Mouse (Mus musculus) cerebellum, postnatal 36 days (tissue): ENCODE data around the gene Rnft2.
A peak's percentile ranks its signal among the peaks of the same experiment; 100 is the strongest.

Experiments
- DNase-seq, 2 experiments: peaks; one replicate each; pipeline ENCODE4 v3.0.0; 2021 to 2022; ENCODE audit warnings: mixed read lengths in 2 of 2

Rnft2 gene

DNA sequence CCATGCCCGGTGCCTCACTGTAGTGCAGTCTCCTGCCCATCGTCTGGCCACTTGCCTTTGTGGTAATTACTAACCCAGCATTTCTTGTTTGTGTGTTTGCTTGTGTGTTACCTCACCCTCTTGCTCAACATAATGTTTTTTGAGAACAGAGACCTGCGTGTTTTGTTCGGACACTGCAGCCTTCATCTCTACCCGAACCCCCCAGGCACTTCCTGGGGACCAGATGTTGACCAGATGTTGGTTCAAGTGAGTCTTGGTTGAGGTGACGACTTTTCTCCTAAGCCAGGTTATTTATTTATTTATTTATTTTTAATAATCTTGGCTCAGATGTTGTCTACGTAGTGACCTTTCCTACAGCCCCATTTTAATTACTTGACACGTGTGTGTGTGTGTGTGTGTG is 2.5 kb upstream of the Rnft2 start:
- DNase-seq: no peak

DNA sequence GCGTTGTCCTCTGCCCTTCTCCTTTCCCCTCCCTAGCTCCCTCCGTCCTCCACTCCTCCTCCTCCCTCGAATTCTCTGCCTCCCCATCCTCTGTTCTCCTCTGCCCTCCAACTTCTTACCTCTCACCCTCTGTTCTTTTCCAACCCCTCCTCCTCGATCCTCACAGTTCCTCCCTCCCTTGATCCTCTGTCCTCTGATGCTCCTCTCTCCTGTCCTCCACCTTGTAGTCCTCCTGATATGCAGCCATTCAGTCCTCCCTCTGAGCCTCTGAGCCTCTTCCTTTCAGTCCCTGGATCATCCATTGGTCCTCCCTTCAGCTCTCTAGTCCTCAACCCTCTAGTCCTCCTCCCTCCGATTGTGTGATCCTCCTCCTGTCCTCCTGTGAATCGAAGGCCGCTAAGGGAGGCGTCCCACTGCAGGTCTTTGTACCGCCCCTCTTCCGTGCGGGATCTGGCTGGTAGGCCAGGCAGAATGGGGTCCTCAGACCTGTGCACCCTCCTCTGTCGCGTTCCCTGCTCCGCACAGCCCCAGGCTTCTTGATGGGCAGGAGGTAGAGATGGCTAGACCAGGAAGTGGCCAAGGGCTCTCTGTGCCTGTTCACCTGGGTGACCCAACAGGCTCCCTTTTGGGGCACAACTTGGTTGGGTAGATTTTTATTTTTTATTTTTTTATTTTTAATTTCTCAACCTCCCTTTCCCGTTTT is 841 bp upstream of the Rnft2 start:
- no peak for DNase-seq

DNA sequence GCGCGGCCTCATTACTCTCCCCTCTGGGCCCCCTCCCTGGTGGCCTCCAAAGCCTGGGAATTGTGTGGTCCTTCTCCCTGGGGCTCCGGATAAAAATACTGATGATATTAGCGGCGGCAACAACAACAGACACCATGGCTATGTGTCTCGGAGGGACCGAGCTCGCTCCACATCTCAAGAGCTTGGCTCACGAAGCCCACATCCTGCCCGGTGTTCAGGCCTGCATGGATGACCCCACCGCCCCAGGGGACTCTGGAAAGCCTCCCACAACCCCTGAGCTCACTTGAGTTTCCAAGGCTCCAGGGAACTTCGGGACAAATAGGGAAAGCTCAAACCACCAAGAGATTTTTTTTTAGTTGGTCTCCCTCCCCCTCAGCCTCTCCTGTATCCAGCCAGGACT is 5.2 kb downstream of the Rnft2 start:
- no peak for DNase-seq

DNA sequence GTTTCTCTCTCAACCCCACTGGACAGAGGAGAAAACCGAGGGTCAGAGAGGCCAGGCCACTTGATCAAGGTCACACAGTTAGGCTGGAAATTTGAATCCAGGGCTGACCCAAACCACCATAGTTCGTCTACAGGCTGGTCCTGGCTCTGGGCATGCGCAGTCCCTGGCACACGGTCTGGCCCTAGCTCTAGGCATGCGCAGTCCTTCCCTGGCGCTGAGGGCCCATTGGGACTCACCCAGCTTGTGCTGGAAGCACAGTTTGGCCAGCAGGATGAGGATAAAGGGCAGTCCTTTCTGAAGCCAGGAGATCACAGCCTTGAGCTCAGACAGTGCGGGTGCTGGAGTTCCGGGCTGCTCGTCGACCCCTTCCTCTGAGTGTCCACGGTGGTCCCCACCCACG is 8.0 kb downstream of the Rnft2 start:
- peak; percentile 60 to 76 for DNase-seq

GRCm38 (mm10) chr5:118230071-118230611 is 14.8 kb downstream of the Rnft2 start:
- no peak for DNase-seq

DNA sequence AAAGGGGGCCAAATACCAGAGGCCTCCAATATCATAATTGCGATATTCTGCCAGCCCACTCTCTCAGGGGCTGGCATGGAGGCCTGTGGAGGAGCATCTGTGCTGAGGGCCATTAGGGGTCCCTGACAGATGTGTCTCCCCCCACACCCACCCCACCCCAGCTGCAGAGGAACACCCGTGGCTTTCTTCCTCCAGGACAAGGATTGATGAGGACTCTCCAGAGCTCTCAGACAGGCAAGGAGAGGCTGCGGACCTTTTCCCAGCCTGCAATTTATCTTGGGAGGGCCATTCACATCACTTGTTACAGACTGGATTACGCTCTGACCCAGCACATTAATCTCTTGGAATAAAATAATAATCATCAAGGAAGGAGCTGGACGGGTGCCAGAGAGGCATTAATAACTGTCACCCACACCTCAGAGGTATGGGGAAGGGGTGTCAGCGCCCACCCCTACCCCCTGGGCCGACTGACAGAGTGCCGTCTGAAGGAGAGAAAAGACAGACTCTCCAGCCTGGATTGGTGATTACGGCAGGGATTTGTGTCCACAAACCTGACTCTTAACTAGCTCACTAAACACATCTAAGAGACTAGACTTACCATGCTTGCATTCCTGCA is 21.7 kb downstream of the Rnft2 start:
- no peak for DNase-seq

DNA sequence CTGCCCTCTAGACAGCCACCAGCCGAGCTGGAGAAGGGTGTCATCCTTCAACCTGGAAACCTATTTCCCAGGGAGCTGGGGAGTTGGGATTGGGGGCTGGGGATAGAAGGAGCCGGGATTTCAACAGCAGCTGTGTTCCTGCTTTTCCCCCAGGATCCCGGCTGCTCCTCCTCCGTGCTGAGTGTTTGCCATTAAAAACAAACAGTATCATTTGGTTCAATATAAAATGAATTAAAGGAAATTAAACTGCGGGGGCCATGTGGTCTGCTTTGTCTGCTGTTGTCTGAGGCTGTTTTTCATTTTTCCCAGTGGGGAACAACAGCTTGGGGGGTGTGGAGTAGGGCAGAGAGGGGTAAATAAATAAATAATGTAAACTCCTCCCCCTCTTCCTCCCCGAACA is 27.5 kb downstream of the Rnft2 start:
- no peak for DNase-seq

- peak; percentile 92 to 95 for DNase-seq
Measured at GRCm38 (mm10) chr5:118214418-118215154, 30.3 kb downstream of the Rnft2 start.

GRCm38 (mm10) chr5:118214012-118214411 is 30.9 kb downstream of the Rnft2 start:
- DNase-seq: no peak

DNA sequence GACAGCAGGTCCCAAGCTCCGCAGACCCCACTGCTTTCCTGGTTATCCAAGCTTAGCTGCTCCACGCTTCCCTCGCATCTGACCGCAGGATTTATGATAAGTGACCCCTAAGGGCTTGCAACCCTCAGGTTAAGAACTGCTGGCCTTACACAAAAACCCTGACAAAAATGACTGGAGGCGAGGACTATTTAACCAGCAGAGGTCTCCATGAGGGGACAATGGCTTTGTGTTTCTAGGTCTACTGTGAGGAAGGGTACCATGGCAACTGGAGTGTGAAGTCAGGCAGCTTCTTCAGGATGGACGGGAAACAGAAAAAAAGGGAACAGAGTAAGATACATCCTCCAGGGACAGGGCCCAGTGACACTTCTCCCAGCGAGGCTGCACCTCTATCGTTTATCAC is 39.1 kb downstream of the Rnft2 start:
- DNase-seq: no peak

DNA sequence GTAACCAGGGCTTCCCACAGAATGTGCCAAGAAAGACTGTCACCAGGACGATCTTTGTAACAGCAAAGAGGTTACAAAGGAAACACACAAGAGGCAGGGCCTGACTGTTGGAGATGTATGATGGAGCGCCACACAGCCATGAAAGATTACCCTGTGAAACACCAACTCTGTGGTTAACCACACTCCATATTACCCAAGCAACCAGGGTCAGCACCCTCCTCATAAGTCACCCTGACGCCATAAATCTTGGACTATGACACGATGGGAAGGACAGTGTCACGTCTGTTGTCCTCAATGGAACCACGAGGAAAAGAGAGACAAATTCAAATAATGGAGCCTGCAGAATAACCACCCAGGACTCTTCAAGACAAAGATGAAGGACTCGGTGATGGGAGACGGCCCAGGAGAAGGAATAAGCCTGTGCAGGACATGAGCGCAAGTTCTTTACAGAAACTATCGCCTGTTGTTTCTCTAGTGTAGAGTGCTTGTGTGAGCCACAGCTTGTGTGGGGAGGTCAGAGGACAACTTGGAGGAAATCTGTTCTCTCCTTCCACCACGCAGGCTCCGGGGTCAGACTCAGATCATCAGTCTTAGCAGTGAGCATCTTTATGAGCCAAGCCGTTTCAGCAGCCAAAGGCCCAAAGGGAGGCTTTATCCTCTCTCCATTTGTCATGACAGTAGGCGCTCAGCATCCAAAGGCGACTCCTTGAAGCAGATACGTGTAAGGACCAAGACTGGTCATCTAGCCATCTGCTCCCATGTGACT is 40.1 kb downstream of the Rnft2 start:
- no peak for DNase-seq

- DNase-seq: no peak
Measured at GRCm38 (mm10) chr5:118199670-118200069, 45.2 kb downstream of the Rnft2 start.

DNA sequence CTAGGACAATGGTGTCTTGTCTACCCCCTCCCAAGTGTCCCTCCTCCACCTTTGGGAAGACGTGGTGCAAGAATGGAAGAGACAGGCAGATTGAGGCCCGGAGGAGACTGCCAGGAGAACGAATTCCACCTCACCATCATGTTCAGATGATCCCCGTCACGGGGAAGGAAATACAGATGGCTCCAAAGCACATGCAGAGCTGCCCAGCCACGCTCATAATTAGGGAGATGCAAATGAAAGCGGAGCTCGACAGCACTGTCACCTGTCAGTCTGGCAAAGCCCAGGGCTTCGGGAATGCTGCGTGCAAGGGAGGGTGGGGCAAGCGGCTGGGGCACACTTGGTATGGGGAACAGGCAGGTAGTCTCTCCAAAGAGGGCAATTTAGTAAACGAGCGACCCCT is 47.5 kb downstream of the Rnft2 start:
- no peak for DNase-seq

DNA sequence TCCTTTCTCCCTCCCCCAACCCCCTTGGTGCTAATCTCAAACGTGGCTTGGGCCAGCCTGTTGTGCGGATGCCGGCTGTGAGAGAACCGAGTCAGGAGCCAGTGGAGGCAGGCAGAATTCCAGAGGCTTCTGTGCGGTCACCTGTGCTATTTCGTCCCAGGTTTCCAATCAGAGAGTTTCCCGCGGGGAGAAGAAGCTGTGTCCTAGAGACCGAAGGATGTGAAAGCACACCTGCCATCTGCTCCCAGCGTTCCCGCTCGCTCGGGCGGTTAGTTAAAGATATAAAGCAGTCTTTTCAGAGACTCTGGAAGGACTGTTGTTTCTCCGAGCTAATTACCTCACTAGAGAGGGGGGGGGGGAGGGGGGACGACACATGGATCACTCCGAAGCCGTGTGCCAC is 52.7 kb downstream of the Rnft2 start:
- DNase-seq: peak in 1 of 2 experiments; percentile 31

DNA sequence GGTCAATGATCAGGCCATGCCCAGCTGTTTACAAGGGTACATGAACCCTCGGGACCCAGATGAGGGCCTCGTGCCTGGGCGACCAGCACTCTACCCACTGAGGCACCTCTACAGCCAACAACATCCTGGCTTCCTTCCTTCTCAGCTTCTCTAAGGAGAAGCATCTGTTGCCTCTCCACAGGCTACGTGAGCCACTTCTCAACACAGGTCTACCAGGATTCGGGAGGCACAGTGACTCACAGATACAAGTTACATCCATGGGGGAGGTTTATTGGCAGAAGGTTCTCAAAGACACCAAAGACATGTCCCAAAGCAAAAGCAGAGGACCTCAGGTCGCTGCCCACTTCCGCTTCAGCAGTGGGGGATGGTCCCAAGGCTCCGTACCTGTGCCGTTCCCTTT is 54.4 kb downstream of the Rnft2 start:
- no peak for DNase-seq

- no peak for DNase-seq
Measured at GRCm38 (mm10) chr5:118188356-118188755, 56.6 kb downstream of the Rnft2 start.

GRCm38 (mm10) chr5:118186903-118187633 is 57.8 kb downstream of the Rnft2 start:
- DNase-seq: no peak

GRCm38 (mm10) chr5:118177640-118178039 is 67.3 kb downstream of the Rnft2 start:
- DNase-seq: no peak

GRCm38 (mm10) chr5:118175137-118175536 is 69.8 kb downstream of the Rnft2 start:
- no peak for DNase-seq

DNA sequence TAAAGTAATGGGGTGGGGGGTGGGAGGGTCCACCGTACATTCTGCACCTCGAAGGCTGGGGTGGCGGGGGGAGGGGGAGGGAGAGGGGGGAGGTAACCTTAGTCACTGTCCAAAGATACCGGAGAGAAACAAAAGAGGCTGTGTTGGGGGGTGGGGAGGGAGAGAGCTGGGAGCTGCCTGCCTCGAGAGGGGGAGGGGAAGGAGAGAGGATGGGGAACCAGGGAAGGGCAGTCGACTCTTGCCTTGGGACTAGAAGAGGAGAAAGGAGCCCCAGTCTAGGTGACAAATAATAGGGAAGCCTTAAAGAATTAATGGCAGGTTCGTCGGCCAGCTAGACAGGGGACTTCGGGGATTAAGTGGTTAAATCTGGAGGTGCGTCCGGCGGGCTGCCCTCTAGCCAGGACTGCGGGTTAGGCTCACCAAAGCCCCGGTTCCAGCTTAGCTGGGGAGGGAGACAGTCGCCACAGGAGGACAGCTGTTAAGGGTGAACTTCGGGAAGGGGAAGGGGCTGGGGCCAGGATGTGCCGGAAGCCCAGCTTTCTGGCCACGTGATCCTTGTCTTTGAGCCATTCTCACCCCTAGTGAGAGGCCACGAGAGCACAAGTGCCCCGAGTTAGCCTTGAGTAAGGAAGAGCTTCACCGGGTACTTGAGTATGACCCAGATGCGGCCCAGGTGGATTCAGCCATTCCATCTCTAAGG is 70.5 kb downstream of the Rnft2 start:
- no peak for DNase-seq

GRCm38 (mm10) chr5:118172078-118172723 is 72.7 kb downstream of the Rnft2 start:
- DNase-seq: no peak
